Mouse (Mus musculus) kidney, adult 2 months (tissue): ENCODE data around the gene Myadml2.

ENCODE experiments used
- CTCF ChIP-seq: fragments of 200-500 bp; conservative IDR thresholded peaks from 2 replicates; pipeline ENCODE4 v1.5.1; 2011; ENCODE audit warnings: low read depth, mild to moderate bottlenecking, control low read depth, low read length, moderate library complexity, mixed read lengths; ENCODE audit not compliant: insufficient read depth, insufficient read length
- POLR2A ChIP-seq: fragments of 200-500 bp; IDR thresholded peaks from one replicate; pipeline ENCODE4 v1.6.1; 2011; ENCODE audit warnings: low read depth, low read length, control low read depth

DNA sequence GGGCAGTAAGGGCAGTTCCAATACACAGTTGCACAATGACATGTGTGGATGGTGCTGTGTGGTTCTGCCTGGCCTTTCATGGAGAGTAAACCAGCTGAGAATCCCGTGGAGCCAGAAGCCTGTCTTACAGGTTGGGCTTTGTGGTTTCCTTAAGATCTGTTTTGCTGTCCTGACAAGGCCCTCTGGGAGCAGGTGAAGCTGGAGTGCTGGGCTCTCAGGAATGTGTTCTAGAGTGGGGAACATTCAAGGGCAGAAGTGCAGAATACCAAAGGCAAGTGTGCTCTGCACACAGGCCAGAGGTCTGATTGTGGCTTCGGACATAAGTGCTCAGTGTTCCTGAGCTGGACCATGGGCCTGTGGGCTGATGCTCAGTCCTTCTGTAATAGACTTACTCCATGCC is 36.7 kb upstream of the Myadml2 start:
- no peak for TF ChIP-seq CTCF
- TF ChIP-seq POLR2A, result no peak
